Mouse (Mus musculus) spleen, adult 2 months (tissue): Measurements from ENCODE around the gene Atp5g1. TPM values are rescaled to one million over a fixed set of nuclear protein-coding genes. Genes with fewer than 3 reads are reported as not detected.
A peak's percentile ranks its signal among the peaks of the same experiment; 100 is the strongest.

Experiments
- DNase-seq, 2 experiments: peaks; one replicate each; pipeline versions ENCODE4 v3.0.0 to v3.0.0-alpha.2; 2012 to 2021; ENCODE audit warnings: low spot score in 2 of 2, low read depth in 1 of 2
- H3K27ac ChIP-seq: fragments of 200-500 bp; 2 replicates; pipeline ENCODE4 v1.5.1; 2012; ENCODE audit warnings: low read length, inconsistent platforms; ENCODE audit not compliant: insufficient read depth
- H3K27me3 ChIP-seq: fragments of 200-500 bp; 2 replicates; pipeline ENCODE4 v1.6.1; 2012; ENCODE audit warnings: mild to moderate bottlenecking, moderate library complexity, low read length, inconsistent platforms; ENCODE audit not compliant: control insufficient read depth, insufficient read depth
- H3K36me3 ChIP-seq: fragments of 200-500 bp; 2 replicates; pipeline ENCODE4 v1.6.1; 2012; ENCODE audit warnings: mild to moderate bottlenecking, low read length, inconsistent platforms; ENCODE audit not compliant: control insufficient read depth, insufficient read depth
- H3K4me1 ChIP-seq: fragments of 200-500 bp; 2 replicates; pipeline ENCODE4 v1.6.1; 2011; ENCODE audit warnings: inconsistent platforms; ENCODE audit not compliant: control insufficient read depth, insufficient read depth, insufficient read length
- H3K4me3 ChIP-seq: fragments of 200-500 bp; 2 replicates; pipeline ENCODE4 v1.5.1; 2011; ENCODE audit warnings: mild to moderate bottlenecking, inconsistent platforms; ENCODE audit not compliant: insufficient read depth, insufficient read length; ENCODE audit errors: extremely low read depth
- CTCF ChIP-seq: fragments of 200-500 bp; IDR thresholded peaks from 2 replicates; pipeline ENCODE4 v1.5.1; 2011; ENCODE audit warnings: mild to moderate bottlenecking, inconsistent platforms; ENCODE audit not compliant: insufficient read depth, insufficient read length, insufficient replicate concordance; ENCODE audit errors: extremely low read depth
- POLR2A ChIP-seq: fragments of 200-500 bp; IDR thresholded peaks from 2 replicates; pipeline ENCODE4 v1.6.1; 2011; ENCODE audit warnings: low read depth, low read length, inconsistent platforms
- WGBS: fragments of 180-500 bp; shearing (Covaris S2); methylation state at CpG from one replicate; pipeline ENCODE4 v1.1.7; 2018; 5-methylcytosine and 5-hydroxymethylcytosine counted together
- polyA plus RNA-seq: library from polyadenylated mRNA; depleted of rRNA; stranded (reverse); fragments of >200 nt; gene quantifications from 2 replicates; pipeline ENCODE4 v1.2.3, GENCODE M21; 2012

Gene Atp5g1
- polyA plus RNA-seq, 1 experiment: 193 TPM

DNA sequence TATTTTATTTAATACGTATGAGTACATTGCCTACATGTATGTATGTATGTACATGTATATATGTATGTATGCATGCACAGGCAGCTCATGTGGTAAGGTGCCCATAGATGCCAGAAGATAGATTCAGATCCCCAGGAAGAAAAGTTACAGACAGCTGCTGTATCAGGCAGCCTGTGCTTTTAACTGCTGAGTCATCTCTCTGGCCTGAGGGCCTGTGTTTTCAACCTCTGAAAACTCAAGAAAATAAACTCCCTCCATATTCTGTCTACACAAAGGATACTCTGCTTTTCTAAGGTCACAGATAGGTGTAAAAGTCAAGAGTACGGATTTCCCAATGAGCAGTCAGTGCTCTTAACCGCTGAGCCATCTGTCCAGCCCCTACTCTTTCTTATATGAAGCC lies 24.6 kb downstream of the Atp5g1 start:
- Histone ChIP-seq H3K4me1 (peaks cover 3% of the 10 kb centered on the region), H3K27me3 (no peaks in the 10 kb centered on the region), H3K4me3 (no peak overlapping the region), H3K36me3 (peaks cover 45% of the 10 kb centered on the region), H3K27ac (no peak overlapping the region)
- 97% methylated on average over 3 of the region's 3 CpGs for WGBS
- DNase-seq: no peak
- no peak for TF ChIP-seq POLR2A
- no peak for TF ChIP-seq CTCF

- H3K36me3 ChIP-seq: peaks cover 39% of the 10 kb centered on the region
- H3K27ac ChIP-seq: no peak overlapping the region
- H3K27me3 ChIP-seq: no peaks in the 10 kb centered on the region
- peaks cover 3% of the 10 kb centered on the region for H3K4me1 ChIP-seq
- H3K4me3 ChIP-seq: no peak overlapping the region
- WGBS: 99% methylated on average over 4 of the region's 4 CpGs
- no peak for TF ChIP-seq CTCF
- no peak for TF ChIP-seq POLR2A
- DNase-seq: no peak
These were observed 25.5 kb downstream of the Atp5g1 start for GRCm38 (mm10) chr11:96049939-96050338.

GRCm38 (mm10) chr11:96047469-96048373 lies 27.7 kb downstream of the Atp5g1 start:
- 0 out of 2 replicates have a peak overlapping the region, but pooled peaks have one; percentile 26 for H3K27ac ChIP-seq

GRCm38 (mm10) chr11:96046793-96047192 lies 28.7 kb downstream of the Atp5g1 start:
- 86% methylated on average over 2 of the region's 2 CpGs for WGBS
- no peak overlapping the region for H3K27ac ChIP-seq
- DNase-seq: no peak
- no peak for TF ChIP-seq CTCF
- H3K36me3 ChIP-seq: peaks cover 29% of the 10 kb centered on the region
- peaks cover 3% of the 10 kb centered on the region for H3K4me1 ChIP-seq
- H3K4me3 ChIP-seq: no peak overlapping the region
- no peaks in the 10 kb centered on the region for H3K27me3 ChIP-seq

More at GRCm38 (mm10) chr11:96047469-96048373, 27.7 kb downstream of the Atp5g1 start:
- 77% methylated on average over 4 of the region's 4 CpGs for WGBS
- Histone ChIP-seq H3K36me3 (peaks cover 31% of the 10 kb centered on the region), H3K27me3 (no peaks in the 10 kb centered on the region), H3K4me3 (no peak overlapping the region), H3K4me1 (peaks cover 3% of the 10 kb centered on the region)
- TF ChIP-seq POLR2A (no peak), CTCF (no peak)
- no peak for DNase-seq

DNA sequence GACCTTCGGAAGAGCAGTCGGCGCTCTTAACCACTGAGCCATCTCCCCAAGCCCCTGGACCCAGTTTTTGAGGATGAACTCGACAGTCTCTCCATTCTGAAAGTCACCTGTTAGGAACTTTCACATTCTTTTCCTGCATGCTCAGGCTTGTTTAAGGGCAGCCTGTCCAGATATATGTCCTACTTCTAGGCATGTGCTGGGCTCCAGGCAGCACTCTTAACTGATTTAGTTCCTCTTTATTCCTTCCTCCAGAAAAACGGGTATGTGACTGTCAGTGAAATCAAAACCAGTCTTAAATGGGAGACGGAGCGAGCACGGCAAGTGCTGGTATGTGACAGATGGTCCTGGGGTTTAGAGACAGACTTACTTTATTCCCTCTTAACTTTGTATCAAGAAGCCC lies 29.4 kb downstream of the Atp5g1 start:
- Histone ChIP-seq H3K27me3 (no peaks in the 10 kb centered on the region), H3K4me1 (peaks cover 3% of the 10 kb centered on the region), H3K27ac (no peak overlapping the region), H3K4me3 (no peak overlapping the region), H3K36me3 (peaks cover 24% of the 10 kb centered on the region)
- DNase-seq: no peak
- TF ChIP-seq CTCF (no peak), POLR2A (no peak)
- WGBS: 79% methylated on average over 8 of the region's 8 CpGs

DNA sequence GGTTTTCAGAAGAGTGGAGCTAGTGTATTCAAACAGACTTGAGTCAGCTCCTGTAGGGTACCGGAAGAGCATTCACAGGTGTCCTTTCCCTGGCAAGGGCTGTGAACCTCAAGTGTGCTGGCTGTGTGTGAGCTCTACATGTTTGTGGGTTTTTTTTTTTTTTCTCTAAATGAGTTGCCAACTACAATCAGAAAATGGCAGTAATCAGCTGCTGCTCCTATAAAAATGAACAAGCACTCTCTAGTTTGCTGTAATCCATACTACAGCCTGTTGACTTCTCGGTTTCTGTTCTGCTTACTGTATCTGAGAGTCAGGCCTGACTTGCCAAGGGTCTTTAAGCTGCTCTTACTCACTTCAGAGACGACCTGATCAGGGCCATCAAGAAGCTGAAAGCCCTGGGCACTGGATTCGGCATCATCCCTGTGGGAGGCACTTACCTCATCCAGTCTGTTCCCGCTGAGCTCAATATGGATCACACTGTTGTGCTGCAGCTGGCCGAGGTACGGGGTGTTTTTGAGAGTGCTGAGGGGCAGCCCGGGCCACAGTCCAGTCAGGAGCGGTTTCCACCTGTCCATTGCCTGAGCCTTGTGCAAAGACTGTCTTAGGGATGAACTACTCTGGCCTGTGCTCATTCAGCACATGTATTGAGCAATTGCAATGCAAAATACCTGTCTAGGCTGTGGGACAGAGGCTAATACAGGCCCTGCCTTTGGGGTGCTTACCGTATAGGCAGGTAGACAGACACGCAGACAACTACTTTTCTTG lies 30.5 kb downstream of the Atp5g1 start:
- Histone ChIP-seq H3K27ac (no peak overlapping the region), H3K4me3 (no peak overlapping the region), H3K36me3 (peaks cover 17% of the 10 kb centered on the region), H3K27me3 (no peaks in the 10 kb centered on the region), H3K4me1 (peaks cover 3% of the 10 kb centered on the region)
- DNase-seq: no peak
- no peak for TF ChIP-seq CTCF
- TF ChIP-seq POLR2A: no peak
- 90% methylated on average over 11 of the region's 11 CpGs for WGBS
